Mouse (Mus musculus) cerebellum, adult 2 months (tissue): ENCODE results near the gene Pex5l.

ENCODE experiments used
- CTCF ChIP-seq: fragments of 200-500 bp; IDR thresholded peaks from 2 replicates; pipeline ENCODE4 v1.5.1; 2011; ENCODE audit warnings: low read depth, mild to moderate bottlenecking, control low read depth, low read length, moderate library complexity, borderline replicate concordance; ENCODE audit not compliant: insufficient read depth
- POLR2A ChIP-seq: fragments of 200-500 bp; IDR thresholded peaks from 2 replicates; pipeline ENCODE4 v1.6.1; 2011; ENCODE audit warnings: low read length, control low read depth, borderline replicate concordance; ENCODE audit not compliant: insufficient read depth

DNA sequence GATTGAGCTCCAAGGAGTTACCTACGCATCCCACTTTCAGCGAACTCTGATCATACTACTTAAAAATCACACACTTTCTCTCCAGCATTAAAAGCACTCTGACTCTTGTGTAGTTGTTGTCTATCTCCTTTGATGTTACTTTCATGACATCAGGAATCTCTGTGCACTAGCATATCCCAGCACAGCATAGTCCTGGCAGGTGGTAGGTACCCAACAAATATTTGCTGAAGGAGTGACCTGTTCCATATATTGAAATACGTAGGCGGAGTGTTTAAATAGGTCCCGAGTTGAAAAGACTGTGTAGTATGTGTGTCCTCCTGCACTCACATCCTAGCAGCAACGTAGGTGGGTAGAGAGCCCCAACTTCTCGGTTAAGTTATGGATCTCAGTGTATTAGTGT lies 545 bp upstream of the Pex5l start:
- TF ChIP-seq POLR2A: no peak
- no peak for TF ChIP-seq CTCF
